Comparison of ENCODE assay signal across 11 mouse cellular contexts in genomic region chr12:79865179-79865552, GRCm38 (mm10).
A peak's percentile ranks its signal among the peaks of the same experiment; 100 is the strongest.
DNase-seq lines count a peak whose midpoint lies in the region; ATAC-seq and TF ChIP-seq lines count a peak whose summit lies in the region.
"Had no signal": no experiment of that assay in that cellular context is flagged by ENCODE, and none has a peak within 500 bp of the region (broad histone marks: within the 10 kb centered on the region; RNA-seq: fewer than 3 reads in every experiment).

No protein-coding gene starts in this region.

- TF ChIP-seq CTCF in gastrocnemius, adult 2 months (IDR thresholded peaks at IDR 0.05): no peak

- H3K9ac ChIP-seq in kidney, embryonic 16.5 days (replicated peaks; ENCODE audit: low read length): no peak overlapping the region
- no peak overlapping the region for H3K9ac ChIP-seq in limb, embryonic 14.5 days (ENCODE audit: low read depth, low read length, severe bottlenecking)

- ATAC-seq in kidney, embryonic 16.5 days (ENCODE audit: low FRiP score, low TSS enrichment): 0 out of 2 replicates have a peak, but pooled peaks have one; percentile 23
- ATAC-seq in limb, embryonic 14.5 days (ENCODE audit: low FRiP score, low read depth): no peak

- no peak for TF ChIP-seq POLR2A in limb, embryonic 14.5 days (IDR thresholded peaks at IDR 0.05; ENCODE audit: borderline replicate concordance, extremely low read depth, insufficient read depth, insufficient read length)

- H3K4me3 ChIP-seq in kidney, embryonic 16.5 days (ENCODE audit: low read length): no peak overlapping the region
- no peak overlapping the region for H3K4me3 ChIP-seq in brown adipose tissue, adult 24 weeks (ENCODE audit: insufficient read depth, low read depth, low read length)
- peak overlapping the region; percentile 53; the same call in 1 of the 2 replicates for H3K4me3 ChIP-seq in gastrocnemius, adult 2 months
- H3K4me3 ChIP-seq in limb, embryonic 14.5 days (replicated peaks; ENCODE audit: low read length): no peak overlapping the region

- H3K27me3 ChIP-seq in kidney, embryonic 16.5 days (ENCODE audit: insufficient read depth, low read length): no peaks in the 10 kb centered on the region
- H3K27me3 ChIP-seq in limb, embryonic 14.5 days (ENCODE audit: control insufficient read depth, insufficient read depth, low read length): no peaks in the 10 kb centered on the region

- peak overlapping the region; percentile 68 for H3K27ac ChIP-seq in kidney, embryonic 16.5 days (ENCODE audit: low read length)
- H3K27ac ChIP-seq in brown adipose tissue, adult 24 weeks (replicated peaks; ENCODE audit: low read depth, low read length): peak overlapping the region; percentile 79
- H3K27ac ChIP-seq in gastrocnemius, adult 2 months: peak overlapping the region; percentile 88
- peak overlapping the region; percentile 64; the same call in 1 of the 2 replicates for H3K27ac ChIP-seq in limb, embryonic 14.5 days (replicated peaks; ENCODE audit: low read depth, low read length)

- no peaks in the 10 kb centered on the region for H3K36me3 ChIP-seq in kidney, embryonic 16.5 days (ENCODE audit: insufficient read depth, low read length)
- H3K36me3 ChIP-seq in limb, embryonic 14.5 days (ENCODE audit: control insufficient read depth, insufficient read depth, low read length): no peaks in the 10 kb centered on the region

- 29% methylated on average over 6 of the region's 6 CpGs for WGBS in kidney, embryonic 16.5 days
- WGBS in limb, embryonic 14.5 days: 43% methylated on average over 6 of the region's 6 CpGs

- H3K4me1 ChIP-seq in kidney, embryonic 16.5 days (ENCODE audit: insufficient read depth, low read length): peaks cover 16% of the 10 kb centered on the region
- H3K4me1 ChIP-seq in brown adipose tissue, adult 24 weeks (ENCODE audit: control insufficient read depth, insufficient read depth, insufficient read length, low read length): peaks cover 23% of the 10 kb centered on the region
- H3K4me1 ChIP-seq in limb, embryonic 14.5 days (ENCODE audit: control insufficient read depth, insufficient read depth, low read length): peaks cover 15% of the 10 kb centered on the region

- intact Hi-C loops in gastrocnemius, adult 2 months (cut with DNase I): loop anchor here (2.0 kb wide), 1 partner anchor 14 kb away; no protein-coding TSS in a partner anchor

- no peak for DNase-seq in kidney, postnatal 36 days
- peak; percentile 83 for DNase-seq in gastrocnemius, adult 2 months
- DNase-seq in limb, embryonic 14.5 days (ENCODE audit: low spot score): no peak
- DNase-seq in cerebellum, adult 9-10 months: no peak
- no peak for DNase-seq in cerebellum, adult 11-12 months
- DNase-seq in left cerebral cortex, adult 9 months (ENCODE audit: low spot score in 2 of 2): no peak
- DNase-seq: cerebellum, postnatal 25 days; lung, postnatal 14 days; right cerebral cortex, postnatal 4 days had no signal

- no peak overlapping the region for H3K4me2 ChIP-seq in kidney, embryonic 16.5 days (replicated peaks; ENCODE audit: low read depth, low read length)
- H3K4me2 ChIP-seq in limb, embryonic 14.5 days (replicated peaks; ENCODE audit: low read depth, low read length, severe bottlenecking): no peak overlapping the region

- H3K9me3 ChIP-seq in kidney, embryonic 16.5 days (ENCODE audit: low read length): peaks cover 3% of the 10 kb centered on the region; the same call in 1 of the 2 replicates
- H3K9me3 ChIP-seq in limb, embryonic 14.5 days (ENCODE audit: control insufficient read depth, low read length): peaks cover 5% of the 10 kb centered on the region; the same call in 1 of the 2 replicates
